Mouse (Mus musculus) megakaryocyte-erythroid progenitor cell, adult 5-6 weeks (primary cell): ENCODE measurements around the gene Slc25a16. TPM values are rescaled to one million over a fixed set of nuclear protein-coding genes. Genes with fewer than 3 reads are reported as not detected.
A peak's percentile ranks its signal among the peaks of the same experiment; 100 is the strongest.
"Not testable (repeated sequence)": the region's sequence is repeated elsewhere in the genome, so short reads cannot be mapped to it uniquely, and the experiment has no call there.

Experiments used
- ATAC-seq: replicated peaks from 2 replicates; pipeline ENCODE4 v1.8.0; 2016; ENCODE audit warnings: mild to moderate bottlenecking, inconsistent platforms; ENCODE audit not compliant: severe bottlenecking, poor library complexity, low FRiP score, low TSS enrichment
- total RNA-seq, 2 experiments: library from RNA; stranded (forward) in 1 of 2; stranded (reverse) in 1 of 2; fragments of 200-1000, 215-1000 nt in 1 of 2; fragments of >200 nt in 1 of 2; fragmentation: Nextera tagmentation in 1 of 2; gene quantifications; 2 replicates each; pipeline ENCODE4 v1.2.3; 2014 to 2017

Gene Slc25a16
- total RNA-seq, 2 experiments from 2014 or later, result 20.4 to 25.7 TPM

DNA sequence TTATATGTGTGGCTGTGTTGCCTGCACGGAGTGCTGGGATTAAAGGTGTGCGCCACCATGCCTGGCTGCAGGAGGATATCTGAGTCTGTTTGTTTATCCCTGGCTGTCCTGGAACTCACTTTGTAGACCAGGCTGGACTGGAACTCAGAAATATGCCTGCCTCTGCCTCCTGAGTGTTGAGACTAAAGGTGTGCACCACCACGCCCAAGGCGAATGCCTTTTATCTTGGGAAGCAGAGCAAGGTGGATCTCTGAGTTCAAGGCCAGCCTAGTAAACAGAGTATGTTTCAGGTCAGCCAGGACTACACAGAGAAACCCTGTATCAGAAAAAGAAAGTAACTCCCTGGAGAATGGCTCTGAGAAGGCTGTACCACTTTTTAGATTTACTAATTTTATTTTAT, 20.3 kb upstream of the Slc25a16 start:
- no peak for ATAC-seq

GRCm38 (mm10) chr10:62901826-62902225, 18.6 kb upstream of the Slc25a16 start:
- no peak for ATAC-seq

- no peak for ATAC-seq
These were observed 17.6 kb upstream of the Slc25a16 start for GRCm38 (mm10) chr10:62902829-62903228.

- ATAC-seq, result no peak
These were observed 14.1 kb upstream of the Slc25a16 start for GRCm38 (mm10) chr10:62906336-62906735.

DNA sequence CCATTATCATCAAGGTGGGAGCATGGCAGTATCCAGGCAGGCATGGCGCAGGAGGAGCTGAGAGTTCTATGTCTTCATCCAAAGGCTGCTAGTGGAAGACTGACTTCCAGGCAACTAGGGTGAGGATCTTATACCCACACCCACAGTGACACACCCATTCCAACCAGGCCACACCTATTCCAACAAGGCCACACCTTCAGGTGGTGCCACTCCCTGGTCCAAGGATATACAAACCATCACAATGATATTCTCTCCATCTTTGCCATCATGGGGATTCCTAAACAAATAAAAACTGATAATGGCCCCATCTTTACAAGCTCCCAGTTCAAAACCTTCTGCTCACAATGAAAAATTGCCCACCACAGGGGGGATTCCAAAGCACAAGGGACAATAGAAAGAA, 11.5 kb upstream of the Slc25a16 start, which contains the start of gene Tet1:
Gene Tet1, minus strand, starts transcription at position 101 of the 400 bp plus-strand sequence.
- ATAC-seq, result not testable (repeated sequence)

DNA sequence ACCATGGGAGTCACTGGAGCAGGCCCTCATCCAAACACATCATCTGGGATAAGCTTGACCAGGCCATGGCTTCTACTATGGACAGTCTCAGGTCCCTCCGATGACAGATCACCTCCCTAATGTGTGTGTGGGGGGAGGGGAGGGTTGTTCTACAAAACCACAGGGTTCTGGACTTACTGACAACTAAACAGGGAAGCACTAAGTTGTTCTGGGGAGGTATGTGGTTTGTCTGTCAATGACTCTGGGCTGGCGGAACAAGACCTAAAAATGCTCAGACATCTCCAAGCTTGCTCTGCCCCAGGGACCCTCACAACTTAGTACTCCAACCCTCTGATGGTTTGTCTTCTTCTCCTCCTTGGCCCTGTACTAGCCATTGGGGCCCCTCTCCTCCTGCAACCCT, 9.3 kb upstream of the Slc25a16 start:
- no peak for ATAC-seq

DNA sequence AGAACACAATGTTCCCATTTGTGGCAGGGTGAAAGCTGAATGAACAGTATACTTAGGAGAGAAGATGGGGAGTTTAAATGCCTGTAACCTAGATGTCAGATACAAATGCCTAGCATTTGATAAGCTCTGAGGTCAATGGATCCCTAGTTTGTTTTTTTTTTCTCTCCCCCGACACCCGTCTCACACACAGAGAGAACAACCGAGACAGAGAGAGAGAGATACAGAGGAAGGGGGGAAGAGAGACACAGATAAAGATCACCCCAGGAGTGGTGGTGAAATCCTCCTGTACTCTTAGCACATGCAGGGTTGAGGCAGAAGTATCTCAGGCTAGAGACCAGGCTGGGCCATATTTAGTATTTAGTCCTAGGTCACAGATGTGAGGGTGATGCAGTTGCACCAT, 1.4 kb upstream of the Slc25a16 start:
- ATAC-seq, result 0 out of 2 replicates have a peak, but pooled peaks have one; percentile 35

- no peak for ATAC-seq
These were observed 328 bp downstream of the Slc25a16 start for GRCm38 (mm10) chr10:62920766-62921156.

GRCm38 (mm10) chr10:62924096-62924635, 3.7 kb downstream of the Slc25a16 start:
- ATAC-seq, result no peak

DNA sequence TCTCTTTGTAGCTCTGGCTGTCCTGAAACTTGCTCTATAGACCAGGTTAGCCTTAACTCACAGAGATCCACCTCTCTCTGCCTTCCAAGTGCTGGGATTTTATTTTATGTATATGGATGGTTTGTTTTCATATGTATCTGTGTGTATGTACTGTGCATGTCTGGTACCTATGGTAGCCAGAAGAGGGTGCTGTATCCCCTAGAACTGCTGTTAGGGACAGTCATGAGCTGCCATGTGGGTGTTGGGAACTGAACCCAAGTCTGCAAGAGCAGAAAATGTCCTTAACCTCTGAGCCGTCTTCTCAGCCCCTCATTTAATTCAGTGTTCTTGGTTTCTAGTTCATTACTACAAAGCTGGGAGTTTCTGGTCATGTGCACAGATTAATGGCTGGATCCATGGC, 11.9 kb downstream of the Slc25a16 start:
- no peak for ATAC-seq

GRCm38 (mm10) chr10:62944975-62945580, 24.6 kb downstream of the Slc25a16 start:
- ATAC-seq, result peak; percentile 59; the same call in 1 of the 2 replicates

- ATAC-seq, result peak; percentile 87
These were observed 26.5 kb downstream of the Slc25a16 start, which contains the start of gene Dna2 for GRCm38 (mm10) chr10:62946738-62947471. TSS of gene Dna2 (plus strand) at chr10:62947026.

GRCm38 (mm10) chr10:62948551-62948950, 28.1 kb downstream of the Slc25a16 start:
- no peak for ATAC-seq

DNA sequence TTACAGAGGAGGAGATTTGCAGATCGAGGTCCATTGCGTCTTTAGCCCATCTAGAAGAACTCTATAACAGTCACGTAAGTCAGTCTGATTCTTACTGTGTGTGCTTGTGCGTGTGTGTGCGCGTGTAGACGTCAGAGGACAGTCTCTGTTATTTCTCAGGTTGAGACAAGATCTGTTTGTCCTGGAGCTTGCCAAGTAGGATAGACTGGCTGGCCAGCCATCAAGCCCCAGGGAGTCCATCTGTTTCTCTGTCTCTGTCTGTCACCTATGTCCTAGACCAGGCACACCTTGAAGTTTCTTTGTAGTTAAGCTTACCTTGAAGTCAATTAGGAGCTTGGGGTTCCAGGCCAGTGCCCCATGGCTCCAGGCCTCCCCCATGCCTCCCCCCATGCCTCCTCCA, 43.5 kb downstream of the Slc25a16 start:
- ATAC-seq, result no peak

GRCm38 (mm10) chr10:62965796-62966195, 45.4 kb downstream of the Slc25a16 start:
- no peak for ATAC-seq

DNA sequence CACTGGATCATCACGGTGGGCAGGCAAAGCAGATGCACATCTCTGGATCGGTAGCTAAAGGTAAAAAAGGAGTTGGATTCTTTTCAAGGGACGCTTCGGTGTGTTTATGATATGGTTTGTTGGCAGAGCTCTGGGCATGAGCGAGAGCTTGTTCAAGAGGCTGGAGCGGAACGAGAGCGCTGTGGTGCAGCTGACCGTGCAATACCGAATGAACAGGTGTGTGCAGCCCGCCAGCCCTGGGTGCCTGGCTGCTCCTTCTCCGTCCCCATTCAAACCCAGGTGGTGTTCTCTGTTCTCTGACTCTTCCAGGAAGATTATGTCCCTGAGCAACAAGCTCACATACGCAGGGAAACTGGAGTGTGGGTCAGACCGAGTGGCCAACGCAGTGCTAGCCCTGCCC, 45.9 kb downstream of the Slc25a16 start:
- no peak for ATAC-seq

DNA sequence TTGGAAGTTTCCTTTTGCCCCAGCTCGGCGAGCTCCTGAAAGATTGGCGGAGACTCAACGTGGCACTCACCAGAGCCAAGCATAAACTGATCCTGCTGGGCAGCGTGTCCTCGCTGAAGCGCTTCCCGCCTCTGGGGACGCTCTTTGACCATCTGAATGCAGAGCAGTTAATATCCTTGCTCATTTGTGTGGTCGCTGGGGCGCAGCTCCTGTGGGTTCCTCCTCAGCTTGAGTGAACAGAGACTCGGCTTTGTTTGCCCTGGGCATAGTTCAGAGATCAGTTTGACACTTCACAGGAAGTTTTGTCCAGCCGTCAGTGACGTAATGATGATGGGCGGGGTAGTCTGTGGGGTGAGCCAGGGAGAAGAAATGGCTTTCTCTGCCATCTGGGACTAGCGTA, 51.4 kb downstream of the Slc25a16 start:
- no peak for ATAC-seq

DNA sequence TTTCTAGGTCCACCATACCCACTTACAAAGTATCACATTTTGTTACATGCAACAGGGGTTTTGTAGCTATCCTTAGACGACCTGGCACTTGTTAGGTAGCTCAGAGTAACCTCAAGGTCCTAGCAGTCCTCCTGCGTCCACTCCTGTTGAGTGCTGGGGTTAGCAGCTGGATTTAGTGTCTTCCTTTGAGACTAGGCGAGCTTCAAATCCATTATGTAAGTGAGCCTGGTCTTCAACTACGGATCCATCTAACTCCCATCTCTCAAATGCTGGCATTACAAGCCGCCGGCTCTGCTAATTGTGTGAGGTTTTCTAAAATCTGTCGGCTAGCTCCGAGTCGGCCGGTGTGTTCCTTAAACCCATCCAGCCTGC, 59.2 kb downstream of the Slc25a16 start:
- no peak for ATAC-seq

DNA sequence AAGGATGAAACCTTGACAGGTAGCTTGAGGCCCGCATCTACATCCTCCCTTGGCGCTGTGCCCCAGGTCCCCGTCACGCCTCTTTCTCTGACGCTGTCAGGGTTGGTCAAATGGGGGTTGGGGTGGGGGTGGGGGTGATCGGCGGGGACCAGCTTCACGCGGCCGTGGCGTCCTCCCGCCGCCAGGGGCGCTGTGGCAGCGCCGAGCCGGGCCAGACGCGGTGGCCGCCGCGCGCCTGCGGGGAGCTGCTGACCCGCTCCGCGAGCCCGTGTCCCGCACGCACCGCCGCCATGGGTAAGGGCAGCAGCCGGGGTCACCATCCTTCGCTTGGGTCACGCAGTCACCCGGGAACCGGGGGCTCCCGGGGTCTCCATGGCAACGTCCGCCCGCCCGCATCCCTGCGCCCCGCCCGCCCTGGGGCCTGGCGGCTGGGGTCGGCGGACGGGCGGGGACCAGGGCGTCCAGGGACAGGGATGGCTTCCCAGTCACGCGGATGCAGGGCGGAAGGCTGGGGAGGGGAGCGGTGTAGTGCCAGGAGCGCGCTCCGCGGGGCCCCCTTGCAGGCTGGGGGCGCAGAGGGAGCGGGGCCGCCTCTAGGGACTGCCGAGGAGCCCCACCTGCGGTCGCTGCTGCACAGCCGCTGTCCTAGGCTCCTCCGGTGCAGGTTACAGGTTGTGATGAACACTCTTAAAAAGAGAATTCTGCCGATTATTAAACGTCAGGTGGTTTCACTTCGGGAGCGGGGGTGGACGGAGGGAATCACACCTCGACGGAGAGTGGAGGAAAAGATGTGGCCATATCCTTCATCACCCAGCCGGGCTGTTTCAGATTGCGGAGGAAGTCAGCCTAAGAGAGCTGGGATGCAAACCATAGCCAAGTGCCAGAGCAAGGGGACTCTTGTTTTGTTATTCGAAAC, 59.9 kb downstream of the Slc25a16 start, which contains the start of gene Rufy2:
Gene Rufy2, plus strand, starts transcription at position 185 of the 916 bp plus-strand sequence.
- ATAC-seq, result peak; percentile 45

DNA sequence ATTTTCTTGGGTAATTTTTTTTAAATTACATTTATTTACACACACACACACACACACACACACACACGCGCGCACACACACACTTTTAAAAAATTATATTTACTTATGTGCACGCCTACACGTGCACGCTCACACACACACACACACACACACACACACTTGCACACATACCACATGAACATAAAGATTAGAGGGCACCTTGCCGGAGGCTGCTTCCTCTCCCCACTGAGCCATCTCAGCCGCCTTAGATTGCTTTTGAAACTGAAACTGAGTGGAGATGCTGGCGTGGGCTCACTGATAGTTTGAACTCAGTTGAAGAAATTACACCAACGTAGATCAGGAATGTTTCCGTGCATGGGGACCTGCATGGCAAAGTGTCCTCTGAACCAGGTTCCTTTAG, 63.6 kb downstream of the Slc25a16 start:
- no peak for ATAC-seq
